10 mouse cellular contexts compared by ENCODE assay signal in the genomic region with DNA sequence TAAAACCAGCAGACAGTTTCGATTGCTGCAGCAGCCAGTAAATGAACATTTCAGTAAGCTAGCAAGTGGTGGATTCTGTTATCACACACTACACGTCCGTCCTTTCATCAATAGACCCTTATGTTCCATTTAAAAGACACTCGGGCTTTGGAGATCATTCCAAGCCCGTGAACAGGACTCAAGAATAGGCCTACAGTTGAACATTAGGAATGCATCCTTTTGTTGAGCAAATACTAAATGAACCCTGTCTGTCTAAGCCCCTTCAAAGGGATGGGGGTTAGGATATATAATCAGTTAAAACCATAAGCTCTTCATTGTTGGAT. TPM values are rescaled to one million over a fixed set of nuclear protein-coding genes. Genes with fewer than 3 reads are reported as not detected.
A peak's percentile ranks its signal among the peaks of the same experiment; 100 is the strongest.
DNase-seq lines count a peak whose midpoint lies in the region; ATAC-seq lines count a peak whose summit lies in the region.
"Had no signal": no experiment of that assay in that cellular context is flagged by ENCODE, and none has a peak within 500 bp of the region (broad histone marks: within the 10 kb centered on the region; RNA-seq: fewer than 3 reads in every experiment).

No protein-coding gene starts in this region.

- ATAC-seq in megakaryocyte, adult 5-6 weeks (ENCODE audit: poor library complexity, severe bottlenecking), result no peak
- ATAC-seq in forebrain, embryonic 13.5 days, result no peak
- no peak for ATAC-seq in limb, embryonic 15.5 days (ENCODE audit: insufficient number of reproducible peaks, low FRiP score, low TSS enrichment, low read depth)
- no peak for ATAC-seq in stomach, embryonic 16.5 days (ENCODE audit: insufficient read depth, low FRiP score)

- H3K4me1 ChIP-seq in megakaryocyte, embryonic 14.5 days, result peaks cover 21% of the 10 kb centered on the region
- 0 out of 2 replicates have a peak, but pooled peaks cover 5% of the 10 kb centered on the region for H3K4me1 ChIP-seq in forebrain, embryonic 13.5 days
- peaks cover 12% of the 10 kb centered on the region; the same call in 1 of the 2 replicates for H3K4me1 ChIP-seq in limb, embryonic 15.5 days
- H3K4me1 ChIP-seq in stomach, embryonic 16.5 days (ENCODE audit: control insufficient read depth, insufficient read depth, low read length), result 0 out of 2 replicates have a peak, but pooled peaks cover 9% of the 10 kb centered on the region

- WGBS in forebrain, embryonic 13.5 days, result 8% methylated on average over 5 of the region's 5 CpGs
- WGBS in limb, embryonic 15.5 days, result 8% methylated on average over 5 of the region's 5 CpGs
- 16% methylated on average over 5 of the region's 5 CpGs for WGBS in stomach, embryonic 16.5 days

- H3K9ac ChIP-seq in forebrain, embryonic 13.5 days, result peak overlapping the region; percentile 54
- H3K9ac ChIP-seq in limb, embryonic 15.5 days, result 0 out of 2 replicates have a peak overlapping the region, but pooled peaks have one; percentile 26
- H3K9ac ChIP-seq in stomach, embryonic 16.5 days (ENCODE audit: low read length), result no peak overlapping the region

- H3K27ac ChIP-seq in forebrain, embryonic 13.5 days, result no peak overlapping the region
- peak overlapping the region; percentile 68; the same call in 1 of the 2 replicates for H3K27ac ChIP-seq in limb, embryonic 15.5 days
- H3K27ac ChIP-seq in stomach, embryonic 16.5 days (ENCODE audit: low read length), result no peak overlapping the region

- DNase-seq in T-cell, adult 2 months (ENCODE audit: low spot score), result no peak
- DNase-seq in gastrocnemius, postnatal 14 days, result no peak
- DNase-seq: thymus, postnatal 4 days had no signal

- no peaks in the 10 kb centered on the region for H3K36me3 ChIP-seq in megakaryocyte, embryonic 14.5 days (replicated peaks; ENCODE audit: low read length)
- H3K36me3 ChIP-seq in forebrain, embryonic 13.5 days (ENCODE audit: poor library complexity, severe bottlenecking), result no peaks in the 10 kb centered on the region
- no peaks in the 10 kb centered on the region for H3K36me3 ChIP-seq in limb, embryonic 15.5 days
- no peaks in the 10 kb centered on the region for H3K36me3 ChIP-seq in stomach, embryonic 16.5 days (ENCODE audit: control insufficient read depth, insufficient read depth, low read length)

- H3K4me3 ChIP-seq in megakaryocyte, embryonic 14.5 days (replicated peaks), result peak overlapping the region; percentile 92
- peak overlapping the region; percentile 55 for H3K4me3 ChIP-seq in forebrain, embryonic 13.5 days
- H3K4me3 ChIP-seq in limb, embryonic 15.5 days, result peak overlapping the region; percentile 55
- H3K4me3 ChIP-seq in stomach, embryonic 16.5 days (replicated peaks; ENCODE audit: low read length), result peak overlapping the region; percentile 47

- intact Hi-C loops in gastrocnemius, postnatal 14 days (cut with DNase I; ENCODE audit: low total_unique reads), result no loop called here

- H3K4me2 ChIP-seq in forebrain, embryonic 13.5 days, result peak overlapping the region; percentile 80
- peak overlapping the region; percentile 82 for H3K4me2 ChIP-seq in limb, embryonic 15.5 days
- H3K4me2 ChIP-seq in stomach, embryonic 16.5 days (ENCODE audit: low read depth, low read length), result peak overlapping the region; percentile 91

- H3K27me3 ChIP-seq in megakaryocyte, embryonic 14.5 days (replicated peaks), result peaks cover 80% of the 10 kb centered on the region
- H3K27me3 ChIP-seq in forebrain, embryonic 13.5 days, result peaks cover 90% of the 10 kb centered on the region
- peaks cover 61% of the 10 kb centered on the region for H3K27me3 ChIP-seq in limb, embryonic 15.5 days
- peaks cover 54% of the 10 kb centered on the region for H3K27me3 ChIP-seq in stomach, embryonic 16.5 days (ENCODE audit: control insufficient read depth, insufficient read depth, low read length)

- H3K9me3 ChIP-seq in megakaryocyte, embryonic 14.5 days, result peaks cover 8% of the 10 kb centered on the region; the same call in 1 of the 2 replicates
- H3K9me3 ChIP-seq in forebrain, embryonic 13.5 days (replicated peaks), result no peaks in the 10 kb centered on the region
- H3K9me3 ChIP-seq in limb, embryonic 15.5 days, result no peaks in the 10 kb centered on the region
- H3K9me3 ChIP-seq in stomach, embryonic 16.5 days (replicated peaks; ENCODE audit: control insufficient read depth, low read length), result no peaks in the 10 kb centered on the region

RNA-seq across cellular contexts. Expression of gene Tfap2a, which starts 14.6 kb away (rescaled TPM):
- not detected in 2 replicates for polyA plus RNA-seq in megakaryocyte, embryonic 14.5 days (2012; ENCODE audit: insufficient read depth, low replicate concordance)
- total RNA-seq in megakaryocyte, adult 5-6 weeks (2015), result 0.36 TPM in 1 of 2 replicates, not detected in the other
- 0.07 TPM in 1 of 2 replicates, not detected in the other for total RNA-seq in megakaryocyte, adult 5-6 weeks (2017)
- polyA plus RNA-seq in forebrain, embryonic 13.5 days (2015; fragmentation: Nextera tagmentation; extraction: Ambion mirVana), result 0.46 and 0.73 TPM in 2 replicates
- polyA plus RNA-seq in limb, embryonic 15.5 days (2015; fragmentation: Nextera tagmentation; extraction: Ambion mirVana), result 12.8 and 14.8 TPM in 2 replicates
- 1.4 and 1.5 TPM in 2 replicates for polyA plus RNA-seq in stomach, embryonic 16.5 days (2015; fragmentation: Nextera tagmentation; extraction: Ambion mirVana)
- not detected for total RNA-seq in gastrocnemius, postnatal 14 days (2021)
- total RNA-seq: liver, adult 2 months had no signal
- polyA plus RNA-seq: erythroblast, embryonic 14.5 days had no signal
